Mouse (Mus musculus): ENCODE data around the gene Klhl26.
A peak's percentile ranks its signal among the peaks of the same experiment; 100 is the strongest.

Gene Klhl26

GRCm38 (mm10) chr8:70414310-70414946, 62.3 kb downstream of the Klhl26 start:
- no peak for DNase-seq (ENCODE audit: low read depth, low spot score)

GRCm38 (mm10) chr8:70410281-70410680, 66.5 kb downstream of the Klhl26 start:
- no peak for DNase-seq (ENCODE audit: low read depth, low spot score)

- no peak for DNase-seq (ENCODE audit: low read depth, low spot score)
Observed at GRCm38 (mm10) chr8:70409455-70409871, 67.3 kb downstream of the Klhl26 start.

- no peak for DNase-seq (ENCODE audit: low read depth, low spot score)
Observed at GRCm38 (mm10) chr8:70409019-70409418, 67.7 kb downstream of the Klhl26 start.

GRCm38 (mm10) chr8:70408301-70408700, 68.5 kb downstream of the Klhl26 start:
- peak; percentile 17 for DNase-seq (ENCODE audit: low read depth, low spot score)

GRCm38 (mm10) chr8:70406427-70407069, 70.2 kb downstream of the Klhl26 start:
- DNase-seq (ENCODE audit: low read depth, low spot score) = no peak

GRCm38 (mm10) chr8:70405189-70405588, 71.6 kb downstream of the Klhl26 start:
- no peak for DNase-seq (ENCODE audit: low read depth, low spot score)

- DNase-seq (ENCODE audit: low read depth, low spot score) = no peak
Observed at GRCm38 (mm10) chr8:70404212-70404611, 72.6 kb downstream of the Klhl26 start.

Measured in mesoderm, embryonic 11.5 days (tissue).